Mouse (Mus musculus) G1E (cell line): ENCODE measurements around the gene Gfra1.

ENCODE experiments used
- CTCF ChIP-seq: IDR thresholded peaks from 2 replicates; pipeline ENCODE4 v1.5.1; 2012; ENCODE audit warnings: low read depth, low read length, inconsistent platforms, mixed read lengths
- GATA1 ChIP-seq: IDR thresholded peaks from 2 replicates; pipeline ENCODE4 v1.6.1; 2012; ENCODE audit warnings: borderline replicate concordance, low read length, inconsistent platforms, mixed read lengths
- GATA2 ChIP-seq: IDR thresholded peaks from 2 replicates; pipeline ENCODE4 v1.6.1; 2012; ENCODE audit warnings: low read depth, low read length, inconsistent platforms, borderline replicate concordance
- TAL1 ChIP-seq: conservative IDR thresholded peaks from 2 replicates; pipeline ENCODE4 v1.6.1; 2012; ENCODE audit warnings: low read depth, low read length, inconsistent platforms, mixed read lengths

- TF ChIP-seq CTCF (no peak), GATA1 (no peak), GATA2 (no peak), TAL1 (no peak)
Observed at GRCm38 (mm10) chr19:58482373-58482977, 26.8 kb upstream of the Gfra1 start.
